Mouse (Mus musculus) stomach, embryonic 14.5 days (tissue): ENCODE data around the gene Rnase4. TPM values are rescaled to one million over a fixed set of nuclear protein-coding genes. Genes with fewer than 3 reads are reported as not detected.

Source experiments
- ATAC-seq: fragments of 200-750 bp; cut with Nextera tagmentation; 2 replicates; pipeline ENCODE4 v1.8.0; 2017; ENCODE audit warnings: low read depth, moderate TSS enrichment; ENCODE audit not compliant: insufficient number of reproducible peaks, insufficient read depth, low FRiP score
- H3K27ac ChIP-seq: fragments of 300-500 bp; sonication (generic); 2 replicates; pipeline ENCODE4 v1.5.1; 2014; ENCODE audit warnings: mild to moderate bottlenecking, low read length, moderate library complexity, mixed read lengths
- H3K27me3 ChIP-seq: fragments of 300-500 bp; sonication (generic); 2 replicates; pipeline ENCODE4 v1.6.1; 2014; ENCODE audit warnings: low read length, control low read depth, mixed read lengths; ENCODE audit not compliant: control insufficient read depth, insufficient read depth
- H3K36me3 ChIP-seq: fragments of 300-500 bp; sonication (generic); 2 replicates; pipeline ENCODE4 v1.6.1; 2014; ENCODE audit warnings: mild to moderate bottlenecking, control low read depth, low read length, moderate library complexity, mixed read lengths; ENCODE audit not compliant: control insufficient read depth, insufficient read depth
- H3K4me1 ChIP-seq: fragments of 300-500 bp; sonication (generic); 2 replicates; pipeline ENCODE4 v1.6.1; 2014; ENCODE audit warnings: low read length, control low read depth, mixed read lengths; ENCODE audit not compliant: control insufficient read depth, insufficient read depth
- H3K4me2 ChIP-seq: fragments of 300-500 bp; sonication (generic); replicated peaks from 2 replicates; pipeline ENCODE4 v1.6.1; 2014; ENCODE audit warnings: low read depth, low read length, control low read depth
- H3K4me3 ChIP-seq: fragments of 300-500 bp; sonication (generic); 2 replicates; pipeline ENCODE4 v1.5.1; 2014; ENCODE audit warnings: low read depth, low read length, control low read depth
- H3K9ac ChIP-seq: fragments of 300-500 bp; sonication (generic); replicated peaks from 2 replicates; pipeline ENCODE4 v1.6.1; 2014; ENCODE audit warnings: low read depth, mild to moderate bottlenecking, control low read depth, low read length, moderate library complexity, mixed read lengths
- H3K9me3 ChIP-seq: fragments of 300-500 bp; sonication (generic); 2 replicates; pipeline ENCODE4 v1.6.1; 2016; ENCODE audit warnings: low read depth, low read length, control low read depth; ENCODE audit not compliant: control insufficient read depth
- WGBS: fragments of 180-500 bp; shearing (Covaris S2); extraction: QIAGEN DNeasy Blood & Tissue Kit; methylation state at CpG from one replicate; pipeline ENCODE4 v1.1.7; 2014; 5-methylcytosine and 5-hydroxymethylcytosine counted together
- polyA plus RNA-seq: library from polyadenylated mRNA; unstranded; fragments of >200 nt; fragmentation: Nextera tagmentation; extraction: Ambion mirVana; gene quantifications from 2 replicates; pipeline ENCODE4 v1.2.1, GENCODE M21; 2014

The Rnase4 gene
- polyA plus RNA-seq, 1 experiment from 2014 or later: 60.3 TPM

DNA sequence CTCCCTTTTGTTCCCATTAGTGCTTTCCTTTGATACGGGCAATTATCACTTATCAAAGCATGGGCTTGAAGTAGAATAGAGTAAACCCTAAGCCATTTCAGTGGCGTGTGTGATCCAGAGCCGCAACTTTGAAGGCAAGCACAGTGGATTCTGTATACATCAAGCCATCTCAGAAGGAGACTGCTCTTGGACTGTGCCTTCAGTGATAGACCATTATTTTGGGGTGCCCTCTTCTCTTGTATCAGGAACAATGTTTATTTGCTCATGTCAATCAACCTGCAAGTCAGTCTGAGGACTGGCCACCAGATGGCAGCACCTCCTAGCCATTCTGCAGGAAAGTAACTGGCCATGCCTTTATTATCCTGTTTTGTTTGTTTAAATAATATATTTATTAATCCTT is 12.3 kb downstream of the Rnase4 start:
- Histone ChIP-seq H3K4me1 (no peaks in the 10 kb centered on the region), H3K27ac (no peak overlapping the region), H3K27me3 (no peaks in the 10 kb centered on the region), H3K9ac (no peak overlapping the region), H3K36me3 (0 out of 2 replicates have a peak, but pooled peaks cover 4% of the 10 kb centered on the region), H3K9me3 (no peaks in the 10 kb centered on the region), H3K4me3 (no peak overlapping the region), H3K4me2 (no peak overlapping the region)
- no peak for ATAC-seq
- WGBS: 63% methylated on average over 3 of the region's 3 CpGs

DNA sequence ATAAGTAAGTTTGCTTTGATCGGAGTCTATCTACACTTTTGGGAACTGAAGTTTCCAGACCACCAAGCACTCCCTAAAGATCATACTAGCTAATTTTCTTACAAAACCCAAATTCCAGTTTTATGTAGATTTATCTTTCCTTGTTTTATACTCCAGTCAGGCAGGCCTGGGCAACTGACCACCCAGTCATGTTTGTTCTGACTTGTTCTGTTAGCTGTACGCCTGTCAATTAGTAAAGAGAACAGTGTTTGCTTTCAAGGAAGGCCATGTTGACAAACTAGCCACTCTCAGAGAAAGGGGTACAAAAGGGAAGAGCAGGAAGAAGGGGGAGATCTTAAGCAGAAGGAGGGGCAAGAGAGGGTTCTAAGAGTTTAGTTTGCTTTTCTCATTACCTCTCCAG is 13.5 kb downstream of the Rnase4 start:
- H3K27ac ChIP-seq: no peak overlapping the region
- no peaks in the 10 kb centered on the region for H3K27me3 ChIP-seq
- no peaks in the 10 kb centered on the region for H3K9me3 ChIP-seq
- H3K9ac ChIP-seq: no peak overlapping the region
- H3K36me3 ChIP-seq: 0 out of 2 replicates have a peak, but pooled peaks cover 4% of the 10 kb centered on the region
- no peak overlapping the region for H3K4me3 ChIP-seq
- no peak for ATAC-seq
- H3K4me2 ChIP-seq: no peak overlapping the region
- H3K4me1 ChIP-seq: no peaks in the 10 kb centered on the region
- WGBS: 75% methylated on average over 2 of the region's 2 CpGs

DNA sequence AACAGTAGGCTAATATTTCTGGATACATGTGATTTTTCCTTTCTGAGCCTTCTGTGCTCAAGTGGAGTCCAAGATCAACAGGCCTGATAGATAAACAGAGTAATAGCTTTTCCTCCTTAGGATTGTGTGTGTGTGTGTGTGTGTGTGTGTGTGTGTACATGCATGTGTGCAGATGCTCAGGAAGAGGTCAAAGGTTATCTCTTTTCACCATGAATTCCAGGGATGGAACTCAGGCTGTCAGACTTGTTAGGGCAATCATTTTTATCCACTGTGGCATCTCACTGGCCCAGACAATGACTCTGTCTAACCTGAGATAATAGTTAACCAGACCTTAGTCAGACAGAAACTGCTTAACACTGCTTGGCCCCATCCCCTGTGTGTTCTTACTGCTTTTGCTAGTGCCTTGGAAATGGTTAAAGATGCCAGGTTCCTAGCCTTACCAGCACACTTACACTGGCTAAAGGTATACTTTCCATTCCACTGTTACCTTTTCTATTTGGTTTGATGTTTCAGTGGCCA is 15.6 kb downstream of the Rnase4 start:
- no peak overlapping the region for H3K27ac ChIP-seq
- 0 out of 2 replicates have a peak, but pooled peaks cover 4% of the 10 kb centered on the region for H3K36me3 ChIP-seq
- no peak for ATAC-seq
- no peak overlapping the region for H3K4me3 ChIP-seq
- H3K4me1 ChIP-seq: no peaks in the 10 kb centered on the region
- H3K27me3 ChIP-seq: no peaks in the 10 kb centered on the region
- H3K9ac ChIP-seq: no peak overlapping the region
- no peaks in the 10 kb centered on the region for H3K9me3 ChIP-seq
- no peak overlapping the region for H3K4me2 ChIP-seq

DNA sequence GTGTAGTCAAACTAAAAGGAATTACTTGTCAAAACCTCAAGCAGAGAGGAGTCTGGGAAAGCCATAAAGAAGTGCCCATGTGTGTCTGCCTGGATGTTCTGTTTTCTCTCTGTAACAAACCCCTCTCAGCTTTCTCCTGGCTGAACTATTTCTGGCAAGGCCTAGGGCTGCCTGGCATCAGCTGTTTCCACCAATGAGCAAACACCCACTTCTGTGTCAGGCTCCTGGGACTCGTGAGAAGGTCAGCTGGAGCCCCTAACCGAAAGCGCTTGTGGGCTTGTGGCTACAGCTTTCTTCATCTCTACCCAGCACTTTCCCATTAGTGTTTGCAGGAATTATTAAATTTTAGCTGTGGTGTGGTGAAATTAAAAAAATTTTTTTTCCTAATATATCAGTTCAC is 21.1 kb downstream of the Rnase4 start:
- ATAC-seq: no peak
- H3K4me3 ChIP-seq: no peak overlapping the region
- no peaks in the 10 kb centered on the region for H3K4me1 ChIP-seq
- H3K9me3 ChIP-seq: no peaks in the 10 kb centered on the region
- no peak overlapping the region for H3K9ac ChIP-seq
- H3K27ac ChIP-seq: no peak overlapping the region
- 70% methylated on average over 3 of the region's 3 CpGs for WGBS
- no peak overlapping the region for H3K4me2 ChIP-seq
- no peaks in the 10 kb centered on the region for H3K36me3 ChIP-seq
- no peaks in the 10 kb centered on the region for H3K27me3 ChIP-seq

DNA sequence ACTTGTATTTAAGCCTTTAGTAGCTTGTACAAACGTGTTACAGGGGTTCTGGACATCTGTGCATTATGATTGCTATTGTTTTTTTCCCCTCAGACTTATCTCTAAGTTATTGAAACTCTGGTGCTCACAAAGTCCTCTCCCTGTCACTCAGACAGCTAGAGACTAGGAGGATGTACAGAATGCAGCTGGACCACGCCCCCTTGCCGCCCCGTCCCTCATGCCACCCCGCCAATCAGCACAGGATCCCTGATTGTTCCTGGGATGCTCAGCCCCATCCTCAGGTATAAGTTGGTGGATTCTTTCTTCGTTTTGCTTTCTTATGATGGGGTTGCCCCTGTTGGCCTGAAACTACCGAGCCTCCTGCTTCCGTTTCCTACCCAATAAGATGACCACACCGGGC is 22.6 kb downstream of the Rnase4 start:
- no peaks in the 10 kb centered on the region for H3K9me3 ChIP-seq
- ATAC-seq: no peak
- H3K4me2 ChIP-seq: no peak overlapping the region
- H3K9ac ChIP-seq: no peak overlapping the region
- 40% methylated on average over 9 of the region's 9 CpGs for WGBS
- H3K4me3 ChIP-seq: no peak overlapping the region
- H3K36me3 ChIP-seq: no peaks in the 10 kb centered on the region
- no peak overlapping the region for H3K27ac ChIP-seq
- H3K27me3 ChIP-seq: no peaks in the 10 kb centered on the region
- no peaks in the 10 kb centered on the region for H3K4me1 ChIP-seq

DNA sequence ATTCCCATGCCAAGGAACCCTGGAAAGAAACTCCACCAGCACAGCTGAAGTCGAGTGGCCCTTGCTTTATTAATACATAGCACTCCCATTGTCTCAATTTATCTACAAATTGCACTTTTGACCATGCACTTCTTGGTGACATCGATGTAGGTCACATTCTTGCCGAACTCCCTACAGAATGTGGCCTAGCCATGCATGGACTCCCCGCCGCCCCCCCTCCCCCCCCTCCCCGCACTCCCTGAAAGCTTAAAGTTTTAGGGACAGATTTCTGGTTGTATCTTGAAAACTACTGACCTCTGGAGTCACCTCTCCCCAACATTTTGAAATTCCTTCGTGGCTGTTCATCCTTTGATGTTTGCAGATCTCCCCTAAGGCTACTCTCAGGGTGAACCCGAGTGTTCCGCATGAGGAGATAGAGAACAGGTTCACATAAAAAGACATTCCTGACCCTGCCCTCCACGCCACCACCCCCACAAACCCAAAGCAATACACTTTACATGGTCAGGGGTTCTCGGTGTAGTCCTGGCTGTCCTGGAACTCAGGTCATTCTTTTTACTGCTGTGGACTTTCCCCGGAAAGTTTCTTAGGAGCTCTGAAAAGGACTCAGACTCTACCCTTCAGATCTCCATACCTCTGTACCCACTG is 23.2 kb downstream of the Rnase4 start, which contains the start of gene Eddm3b:
Gene Eddm3b, plus strand, starts transcription at position 511 of the 645 bp plus-strand sequence.
- ATAC-seq: no peak
- Histone ChIP-seq H3K4me2 (no peak within 1 kb of the TSS), H3K9me3 (no peaks in the 10 kb centered on the region), H3K9ac (no peak within 1 kb of the TSS), H3K27me3 (no peaks in the 10 kb centered on the region), H3K36me3 (no peaks in the 10 kb centered on the region), H3K4me3 (no peak within 1 kb of the TSS), H3K4me1 (no peaks in the 10 kb centered on the region), H3K27ac (no peak within 1 kb of the TSS)
- WGBS: 49% methylated on average over 12 of the region's 12 CpGs

DNA sequence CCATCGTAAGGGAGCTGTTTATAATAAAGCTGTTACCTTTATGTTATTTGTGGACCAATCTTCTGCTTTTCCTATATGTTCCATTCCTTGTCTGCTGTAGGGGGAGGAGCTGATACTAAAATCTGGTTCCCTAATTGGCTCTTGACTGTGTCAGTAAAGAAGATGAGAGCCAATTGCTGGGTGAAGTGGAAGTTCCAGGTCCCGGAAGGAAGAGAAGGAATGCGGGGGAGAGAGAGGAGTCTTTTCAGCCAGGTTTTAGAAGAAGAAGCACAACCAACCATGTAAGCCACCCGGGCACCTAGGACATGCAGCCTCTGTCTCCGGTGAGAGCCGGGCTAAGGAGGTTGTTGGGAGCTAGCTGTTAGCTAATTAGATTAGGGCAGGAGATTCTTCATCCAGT is 34.8 kb downstream of the Rnase4 start:
- no peak overlapping the region for H3K4me3 ChIP-seq
- WGBS: 80% methylated on average over 6 of the region's 6 CpGs
- no peak overlapping the region for H3K9ac ChIP-seq
- no peaks in the 10 kb centered on the region for H3K36me3 ChIP-seq
- H3K27me3 ChIP-seq: no peaks in the 10 kb centered on the region
- no peaks in the 10 kb centered on the region for H3K9me3 ChIP-seq
- H3K4me1 ChIP-seq: no peaks in the 10 kb centered on the region
- H3K27ac ChIP-seq: no peak overlapping the region
- ATAC-seq: no peak
- H3K4me2 ChIP-seq: no peak overlapping the region

DNA sequence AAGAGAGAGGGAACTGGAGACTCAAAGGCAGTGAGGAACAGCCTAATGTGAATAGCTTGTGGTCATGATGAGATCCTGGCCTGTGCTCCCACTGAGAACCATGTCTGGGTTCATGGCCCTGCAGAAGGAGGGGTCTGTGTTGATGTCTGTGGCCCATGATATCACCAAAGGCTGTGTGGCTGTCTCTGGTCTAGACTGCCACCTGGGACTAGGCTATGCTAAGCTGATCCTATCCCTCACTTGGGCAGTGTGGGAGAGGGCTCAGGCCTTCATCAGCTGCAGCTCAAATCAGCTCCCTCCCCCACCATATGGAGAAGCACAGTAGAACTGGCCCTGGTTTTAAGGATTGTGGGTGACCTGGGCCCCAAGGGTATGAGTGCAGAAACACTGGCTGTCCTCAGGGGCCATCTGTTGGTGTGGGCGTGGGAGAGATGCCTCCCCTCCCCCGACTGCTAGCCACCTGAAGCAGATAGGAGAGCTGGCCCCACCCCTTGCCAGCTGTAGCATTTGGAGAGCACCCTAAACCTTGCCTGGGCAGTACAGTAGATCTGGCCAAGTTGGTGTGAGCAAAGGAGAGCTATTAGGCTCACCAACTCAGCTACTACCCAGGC is 36.9 kb downstream of the Rnase4 start:
- WGBS: 59% methylated on average over 2 of the region's 2 CpGs
- H3K27ac ChIP-seq: no peak overlapping the region
- ATAC-seq: peak; percentile 68; the same call in 1 of the 2 replicates

More for the DNA sequence above, 36.9 kb downstream of the Rnase4 start:
- H3K4me1 ChIP-seq: no peaks in the 10 kb centered on the region
- H3K4me3 ChIP-seq: no peak overlapping the region
- H3K4me2 ChIP-seq: no peak overlapping the region
- H3K27me3 ChIP-seq: no peaks in the 10 kb centered on the region
- H3K9me3 ChIP-seq: no peaks in the 10 kb centered on the region
- no peaks in the 10 kb centered on the region for H3K36me3 ChIP-seq
- no peak overlapping the region for H3K9ac ChIP-seq
